Comparison of ENCODE assay signal across 26 mouse cellular contexts in the genomic region with DNA sequence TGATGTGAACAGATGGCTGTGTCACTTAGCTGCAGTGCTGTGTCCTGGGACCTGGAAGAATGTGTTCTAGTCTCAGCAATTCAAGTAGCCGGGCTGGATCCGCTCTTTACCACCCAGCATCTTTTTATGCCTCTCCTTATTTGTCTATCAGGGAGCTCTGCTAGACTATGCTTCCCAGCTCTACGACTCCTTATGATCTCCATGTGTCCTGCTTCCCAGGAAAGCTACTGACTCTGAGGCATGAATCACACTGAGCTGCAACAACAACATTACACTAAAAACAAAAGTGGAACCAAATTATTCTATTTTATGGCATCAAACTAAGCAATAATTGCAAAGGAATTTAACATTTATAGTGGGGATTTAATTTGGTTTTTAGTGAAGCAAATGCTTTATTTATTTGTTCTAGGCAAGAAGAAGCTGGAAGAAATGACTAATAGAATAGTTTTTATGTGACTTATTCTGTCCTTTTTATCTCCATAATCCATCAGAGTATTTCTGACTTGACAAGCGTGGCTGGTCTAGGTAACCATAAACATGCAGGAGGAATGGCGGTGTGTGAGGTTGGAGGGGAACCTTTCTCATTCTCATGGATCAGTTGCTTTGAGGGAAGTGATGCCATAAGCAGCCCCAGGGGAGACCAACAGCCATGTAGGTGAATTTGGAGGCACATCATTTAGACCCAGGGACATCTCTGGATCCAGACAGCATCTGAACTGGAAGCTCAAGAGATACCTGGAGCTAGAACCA.
DNase-seq lines count a peak whose midpoint lies in the region; ATAC-seq and TF ChIP-seq lines count a peak whose summit lies in the region.
"Had no signal": no experiment of that assay in that cellular context is flagged by ENCODE, and none has a peak within 500 bp of the region (broad histone marks: within the 10 kb centered on the region; RNA-seq: fewer than 3 reads in every experiment).

No protein-coding gene starts in this region.

- ATAC-seq in Patski = peak; percentile 96
- ATAC-seq in neural tube, embryonic 15.5 days (ENCODE audit: low FRiP score) = 0 out of 2 replicates have a peak, but pooled peaks have one; percentile 28
- no peak for ATAC-seq in intestine, embryonic 15.5 days
- ATAC-seq: forebrain, embryonic 14.5 days; inflammation-experienced regulatory T-cells, adult 6 months had no signal

- H3K27ac ChIP-seq in layer of hippocampus, adult 2 months = peak overlapping the region; percentile 61
- no peak overlapping the region; the same call in 1 of the 2 replicates for H3K27ac ChIP-seq in neural tube, embryonic 15.5 days (replicated peaks)
- no peak overlapping the region for H3K27ac ChIP-seq in intestine, embryonic 15.5 days
- H3K27ac ChIP-seq: heart, embryonic 13.5 days; hindbrain, embryonic 15.5 days; left cerebral cortex, adult 2 months; limb, embryonic 12.5 days; neural tube, embryonic 12.5 days had no signal

- no peak for DNase-seq in layer of hippocampus, adult 2 months (ENCODE audit: low spot score in 2 of 2)
- no peak for DNase-seq in layer of hippocampus, adult 11-12 months (ENCODE audit: low spot score)
- DNase-seq in 3T3-L1 (ENCODE audit: low read depth, low spot score) = peak; percentile 56
- peak; percentile 87 for DNase-seq in Patski (ENCODE audit: low read depth, low spot score)
- DNase-seq in cerebellum, adult 8-10 months = no peak
- DNase-seq: adrenal gland, postnatal 25 days; cerebellum, adult 2 months; cerebellum, postnatal 25 days; heart, postnatal 10 days; kidney, adult 2 months; kidney, postnatal 4 days; lung, postnatal 4 days; midbrain, embryonic 14.5 days; thymus, adult 2 months; thymus, postnatal 36 days had no signal

- H3K27me3 ChIP-seq in Patski = no peaks in the 10 kb centered on the region
- no peaks in the 10 kb centered on the region for H3K27me3 ChIP-seq in neural tube, embryonic 15.5 days (replicated peaks)
- H3K27me3 ChIP-seq in intestine, embryonic 15.5 days (replicated peaks) = no peaks in the 10 kb centered on the region
- H3K27me3 ChIP-seq: CH12.LX; heart, embryonic 13.5 days; hindbrain, embryonic 15.5 days; limb, embryonic 12.5 days; megakaryocyte, embryonic 14.5 days; neural tube, embryonic 12.5 days had no signal

- H3K4me1 ChIP-seq in neural tube, embryonic 15.5 days = no peaks in the 10 kb centered on the region
- no peaks in the 10 kb centered on the region for H3K4me1 ChIP-seq in intestine, embryonic 15.5 days (replicated peaks)
- H3K4me1 ChIP-seq: hindbrain, embryonic 15.5 days; limb, embryonic 12.5 days; neural tube, embryonic 12.5 days had no signal

- WGBS in neural tube, embryonic 15.5 days = 55% methylated on average over 5 of the region's 5 CpGs
- 60% methylated on average over 5 of the region's 5 CpGs for WGBS in intestine, embryonic 15.5 days

- no peak overlapping the region for H3K4me2 ChIP-seq in neural tube, embryonic 15.5 days
- H3K4me2 ChIP-seq in intestine, embryonic 15.5 days (replicated peaks) = no peak overlapping the region
- H3K4me2 ChIP-seq: heart, embryonic 13.5 days; hindbrain, embryonic 15.5 days; limb, embryonic 12.5 days; neural tube, embryonic 12.5 days had no signal

- no peaks in the 10 kb centered on the region for H3K9me3 ChIP-seq in neural tube, embryonic 15.5 days (replicated peaks)
- H3K9me3 ChIP-seq in intestine, embryonic 15.5 days = no peaks in the 10 kb centered on the region
- H3K9me3 ChIP-seq: heart, embryonic 13.5 days; hindbrain, embryonic 15.5 days; limb, embryonic 12.5 days; megakaryocyte, embryonic 14.5 days; neural tube, embryonic 12.5 days had no signal

- H3K36me3 ChIP-seq in neural tube, embryonic 15.5 days = 0 out of 2 replicates have a peak, but pooled peaks cover 3% of the 10 kb centered on the region
- H3K36me3 ChIP-seq in intestine, embryonic 15.5 days = no peaks in the 10 kb centered on the region
- H3K36me3 ChIP-seq: hindbrain, embryonic 15.5 days; neural tube, embryonic 12.5 days had no signal

- TF ChIP-seq CTCF in layer of hippocampus, adult 2 months (conservative IDR thresholded peaks at IDR 0.05) = no peak
- no peak for TF ChIP-seq CTCF in Patski (IDR thresholded peaks at IDR 0.05)

- no peak overlapping the region for H3K9ac ChIP-seq in neural tube, embryonic 15.5 days (replicated peaks)
- no peak overlapping the region for H3K9ac ChIP-seq in intestine, embryonic 15.5 days
- H3K9ac ChIP-seq: heart, embryonic 13.5 days; hindbrain, embryonic 15.5 days; limb, embryonic 12.5 days; neural tube, embryonic 12.5 days had no signal

- H3K4me3 ChIP-seq in layer of hippocampus, adult 2 months = no peak overlapping the region
- no peak overlapping the region for H3K4me3 ChIP-seq in neural tube, embryonic 15.5 days (replicated peaks)
- no peak overlapping the region for H3K4me3 ChIP-seq in intestine, embryonic 15.5 days (replicated peaks)
- H3K4me3 ChIP-seq: heart, embryonic 13.5 days; hindbrain, embryonic 15.5 days; left cerebral cortex, adult 2 months; limb, embryonic 12.5 days; megakaryocyte, embryonic 14.5 days; neural tube, embryonic 12.5 days had no signal

- CTCF ChIA-PET in Patski (lab: Charles Lee) = interaction anchor here (0.9 to 1.4 kb wide), 3 partner anchors 9 to 26 kb away, joined by 3 read pairs; no protein-coding TSS in a partner anchor

- in situ Hi-C loops in Patski (cut with MboI; ENCODE audit: low pct_unique_long_range_greater_than_20kb) = loop anchor here (5.0 kb wide), 1 partner anchor 39 kb away; no protein-coding TSS in a partner anchor

- POLR2A ChIA-PET in Patski (lab: Charles Lee) = no interaction called here

Comparison
In these comparisons a context has a peak if more than half of its experiments do, and no peak if none do; other contexts are left out.
1. DNase-seq: peak in 3T3-L1 (single experiment) and Patski (single experiment); none in layer of hippocampus, adult 2 months (0 of 2), layer of hippocampus, adult 11-12 months (single experiment) and cerebellum, adult 8-10 months (single experiment).